Comparison of ENCODE assay signal across 15 mouse cellular contexts in genomic region chr15:77922710-77923109, GRCm38 (mm10). TPM values are rescaled to one million over a fixed set of nuclear protein-coding genes. Genes with fewer than 3 reads are reported as not detected.
DNase-seq lines count a peak whose midpoint lies in the region; ATAC-seq and TF ChIP-seq lines count a peak whose summit lies in the region.
"Had no signal": no experiment of that assay in that cellular context is flagged by ENCODE, and none has a peak within 500 bp of the region (broad histone marks: within the 10 kb centered on the region; RNA-seq: fewer than 3 reads in every experiment).

No protein-coding gene starts in this region.

- peak; percentile 95 for ATAC-seq in liver, postnatal 0 days
- ATAC-seq: intestine, embryonic 15.5 days had no signal

- no peak overlapping the region for H3K4me2 ChIP-seq in liver, postnatal 0 days (ENCODE audit: low read depth, low read length)
- H3K4me2 ChIP-seq: embryonic facial prominence, embryonic 13.5 days; hindbrain, embryonic 13.5 days; intestine, embryonic 15.5 days; limb, embryonic 15.5 days; neural tube, embryonic 12.5 days had no signal

- intact Hi-C loops in heart, postnatal 25 days (cut with DNase I): no loop called here
- intact Hi-C loops in heart, postnatal 14 days (cut with DNase I): no loop called here

- peaks cover 31% of the 10 kb centered on the region for H3K36me3 ChIP-seq in spleen, adult 2 months (ENCODE audit: control insufficient read depth, insufficient read depth, low read length)
- peaks cover 52% of the 10 kb centered on the region for H3K36me3 ChIP-seq in liver, postnatal 0 days (replicated peaks; ENCODE audit: insufficient read depth, low read length)

- TF ChIP-seq POLR2A in spleen, adult 2 months (IDR thresholded peaks at IDR 0.05; ENCODE audit: low read depth, low read length): no peak

- peak; percentile 71 for TF ChIP-seq EP300 in liver, postnatal 0 days (IDR thresholded peaks at IDR 0.05; ENCODE audit: low read depth)

- 84% methylated on average over 9 of the region's 9 CpGs for WGBS in spleen, adult 2 months
- 54% methylated on average over 9 of the region's 9 CpGs for WGBS in liver, postnatal 0 days (ENCODE audit: insufficient replicate concordance)

- H3K27ac ChIP-seq in spleen, adult 2 months (ENCODE audit: insufficient read depth, low read length): peak overlapping the region; percentile 17; the same call in 1 of the 2 replicates
- H3K27ac ChIP-seq in liver, postnatal 0 days (ENCODE audit: low read depth): peak overlapping the region; percentile 98
- H3K27ac ChIP-seq: embryonic facial prominence, embryonic 13.5 days; hindbrain, embryonic 13.5 days; intestine, embryonic 15.5 days; limb, embryonic 15.5 days; neural tube, embryonic 12.5 days had no signal

- H3K4me3 ChIP-seq in spleen, adult 2 months (ENCODE audit: extremely low read depth, insufficient read depth, insufficient read length): no peak overlapping the region
- no peak overlapping the region for H3K4me3 ChIP-seq in liver, postnatal 0 days (ENCODE audit: low read depth, low read length)
- H3K4me3 ChIP-seq: embryonic facial prominence, embryonic 13.5 days; hindbrain, embryonic 13.5 days; intestine, embryonic 15.5 days; limb, embryonic 15.5 days; neural tube, embryonic 12.5 days had no signal

- no peak for TF ChIP-seq CTCF in spleen, adult 2 months (IDR thresholded peaks at IDR 0.05; ENCODE audit: extremely low read depth, insufficient read depth, insufficient read length, insufficient replicate concordance)
- TF ChIP-seq CTCF in liver, postnatal 0 days (IDR thresholded peaks at IDR 0.05; ENCODE audit: low read depth): no peak

- H3K9me3 ChIP-seq in liver, postnatal 0 days (ENCODE audit: low read length): no peaks in the 10 kb centered on the region
- H3K9me3 ChIP-seq: embryonic facial prominence, embryonic 13.5 days; hindbrain, embryonic 13.5 days; intestine, embryonic 15.5 days; limb, embryonic 15.5 days; neural tube, embryonic 12.5 days had no signal

- no peak overlapping the region; the same call in none of the 2 replicates for H3K9ac ChIP-seq in liver, postnatal 0 days (replicated peaks)
- H3K9ac ChIP-seq: embryonic facial prominence, embryonic 13.5 days; hindbrain, embryonic 13.5 days; intestine, embryonic 15.5 days; limb, embryonic 15.5 days; neural tube, embryonic 12.5 days had no signal

- DNase-seq in heart, adult 11 months: peak; percentile 92
- no peak for DNase-seq in heart, postnatal 25 days (ENCODE audit: low spot score)
- DNase-seq in spleen, adult 2 months (ENCODE audit: low read depth in 1 of 2, low spot score in 2 of 2): no peak
- no peak for DNase-seq in spleen, postnatal 4 days (ENCODE audit: low spot score in 2 of 2)
- DNase-seq in kidney, postnatal 25 days: peak; percentile 70 to 90
- DNase-seq in liver, postnatal 0 days: peak; percentile 69
- DNase-seq in thymus, postnatal 14 days: no peak
- DNase-seq in heart, postnatal 14 days: no peak
- DNase-seq: cerebellum, adult 18-20 months; spleen, adult 18-20 months had no signal

- no peaks in the 10 kb centered on the region for H3K27me3 ChIP-seq in spleen, adult 2 months (ENCODE audit: control insufficient read depth, insufficient read depth, low read length)
- no peaks in the 10 kb centered on the region for H3K27me3 ChIP-seq in liver, postnatal 0 days (ENCODE audit: insufficient read depth, low read length)
- H3K27me3 ChIP-seq: embryonic facial prominence, embryonic 13.5 days; hindbrain, embryonic 13.5 days; intestine, embryonic 15.5 days; limb, embryonic 15.5 days; neural tube, embryonic 12.5 days had no signal

- no peaks in the 10 kb centered on the region for H3K4me1 ChIP-seq in spleen, adult 2 months (ENCODE audit: control insufficient read depth, insufficient read depth, insufficient read length)
- H3K4me1 ChIP-seq in liver, postnatal 0 days (ENCODE audit: insufficient read depth): peaks cover 30% of the 10 kb centered on the region

RNA-seq across cellular contexts. Expression of gene Txn2, which starts 6.1 kb away (rescaled TPM):
- total RNA-seq in heart, postnatal 25 days (2021): 100 to 1,000 TPM; 278 to 282 TPM
- 115 and 139 TPM in 2 replicates for polyA plus RNA-seq in spleen, adult 2 months (2012; rRNA removed)
- 258 and 261 TPM in 2 replicates for polyA plus RNA-seq in liver, postnatal 0 days (2015; fragmentation: Nextera tagmentation; extraction: Ambion mirVana)
- total RNA-seq in heart, postnatal 14 days (2021): 100 to 1,000 TPM; 234 to 248 TPM

RNA-seq across cellular contexts. Expression of gene Foxred2, which starts 33.8 kb away (rescaled TPM):
- total RNA-seq in heart, postnatal 25 days (2021): under 1 TPM; 0.34 to 0.42 TPM
- polyA plus RNA-seq in spleen, adult 2 months (2012; rRNA removed): 6.4 and 7.8 TPM in 2 replicates
- polyA plus RNA-seq in liver, postnatal 0 days (2015; fragmentation: Nextera tagmentation; extraction: Ambion mirVana): 0.56 and 0.71 TPM in 2 replicates
- total RNA-seq in heart, postnatal 14 days (2021): under 1 TPM; 0.41 to 0.59 TPM

RNA-seq across cellular contexts. Expression of gene Eif3d, which starts 47.9 kb away (rescaled TPM):
- total RNA-seq in heart, postnatal 25 days (2021): 10 to 100 TPM; 69.3 to 69.5 TPM
- polyA plus RNA-seq in spleen, adult 2 months (2012; rRNA removed): 99.6 and 103 TPM in 2 replicates
- polyA plus RNA-seq in liver, postnatal 0 days (2015; fragmentation: Nextera tagmentation; extraction: Ambion mirVana): 61.2 and 68.4 TPM in 2 replicates
- total RNA-seq in heart, postnatal 14 days (2021): 10 to 100 TPM; 72.3 to 75.6 TPM

Comparison
In these comparisons a context has a peak if more than half of its experiments do, and no peak if none do; other contexts are left out.
1. DNase-seq: peak in heart, adult 11 months (single experiment), kidney, postnatal 25 days (2 of 2) and liver, postnatal 0 days (single experiment); none in heart, postnatal 25 days (single experiment), spleen, adult 2 months (0 of 2), spleen, postnatal 4 days (0 of 2), thymus, postnatal 14 days (single experiment) and heart, postnatal 14 days (0 of 2).